Mouse (Mus musculus): ENCODE data around the gene Edc3.

- TF ChIP-seq CTCF (IDR thresholded peaks at IDR 0.05; ENCODE audit: control insufficient read depth, insufficient read depth, insufficient replicate concordance, low read depth, low read length) (no peak), POLR2A (IDR thresholded peaks at IDR 0.05; ENCODE audit: control insufficient read depth, low read depth, low read length) (no peak)
Observed at GRCm38 (mm10) chr9:57774168-57774567, 65.8 kb downstream of the Edc3 start.

Measured in testis, adult 2 months (tissue).